Mouse (Mus musculus) spleen, adult 2 months (tissue): ENCODE results near the gene Trex1. TPM values are rescaled to one million over a fixed set of nuclear protein-coding genes. Genes with fewer than 3 reads are reported as not detected.

Experiments
- DNase-seq, 2 experiments: peaks; one replicate each; pipeline versions ENCODE4 v3.0.0 to v3.0.0-alpha.2; 2012 to 2021; ENCODE audit warnings: low spot score in 2 of 2, low read depth in 1 of 2
- H3K27ac ChIP-seq: fragments of 200-500 bp; 2 replicates; pipeline ENCODE4 v1.5.1; 2012; ENCODE audit warnings: low read length, inconsistent platforms; ENCODE audit not compliant: insufficient read depth
- H3K27me3 ChIP-seq: fragments of 200-500 bp; 2 replicates; pipeline ENCODE4 v1.6.1; 2012; ENCODE audit warnings: mild to moderate bottlenecking, moderate library complexity, low read length, inconsistent platforms; ENCODE audit not compliant: control insufficient read depth, insufficient read depth
- H3K36me3 ChIP-seq: fragments of 200-500 bp; 2 replicates; pipeline ENCODE4 v1.6.1; 2012; ENCODE audit warnings: mild to moderate bottlenecking, low read length, inconsistent platforms; ENCODE audit not compliant: control insufficient read depth, insufficient read depth
- H3K4me1 ChIP-seq: fragments of 200-500 bp; 2 replicates; pipeline ENCODE4 v1.6.1; 2011; ENCODE audit warnings: inconsistent platforms; ENCODE audit not compliant: control insufficient read depth, insufficient read depth, insufficient read length
- H3K4me3 ChIP-seq: fragments of 200-500 bp; 2 replicates; pipeline ENCODE4 v1.5.1; 2011; ENCODE audit warnings: mild to moderate bottlenecking, inconsistent platforms; ENCODE audit not compliant: insufficient read depth, insufficient read length; ENCODE audit errors: extremely low read depth
- CTCF ChIP-seq: fragments of 200-500 bp; IDR thresholded peaks from 2 replicates; pipeline ENCODE4 v1.5.1; 2011; ENCODE audit warnings: mild to moderate bottlenecking, inconsistent platforms; ENCODE audit not compliant: insufficient read depth, insufficient read length, insufficient replicate concordance; ENCODE audit errors: extremely low read depth
- POLR2A ChIP-seq: fragments of 200-500 bp; IDR thresholded peaks from 2 replicates; pipeline ENCODE4 v1.6.1; 2011; ENCODE audit warnings: low read depth, low read length, inconsistent platforms
- WGBS: fragments of 180-500 bp; shearing (Covaris S2); methylation state at CpG from one replicate; pipeline ENCODE4 v1.1.7; 2018; 5-methylcytosine and 5-hydroxymethylcytosine counted together
- polyA plus RNA-seq: library from polyadenylated mRNA; depleted of rRNA; stranded (reverse); fragments of >200 nt; gene quantifications from 2 replicates; pipeline ENCODE4 v1.2.3, GENCODE M21; 2012

The Trex1 gene
- polyA plus RNA-seq, 1 experiment, result 137 TPM

GRCm38 (mm10) chr9:109046306-109046705 lies 13.2 kb downstream of the Trex1 start:
- H3K36me3 ChIP-seq, result peaks cover 4% of the 10 kb centered on the region; the same call in 1 of the 2 replicates
- no peak for TF ChIP-seq POLR2A
- peak; percentile 73; the same call in 1 of the 2 replicates for TF ChIP-seq CTCF
- peaks cover 12% of the 10 kb centered on the region; the same call in 1 of the 2 replicates for H3K4me1 ChIP-seq
- no peaks in the 10 kb centered on the region for H3K27me3 ChIP-seq
- 40% methylated on average over 5 of the region's 5 CpGs for WGBS
- no peak overlapping the region for H3K27ac ChIP-seq
- peak in 1 of 2 experiments; percentile 82 for DNase-seq
- no peak overlapping the region for H3K4me3 ChIP-seq

DNA sequence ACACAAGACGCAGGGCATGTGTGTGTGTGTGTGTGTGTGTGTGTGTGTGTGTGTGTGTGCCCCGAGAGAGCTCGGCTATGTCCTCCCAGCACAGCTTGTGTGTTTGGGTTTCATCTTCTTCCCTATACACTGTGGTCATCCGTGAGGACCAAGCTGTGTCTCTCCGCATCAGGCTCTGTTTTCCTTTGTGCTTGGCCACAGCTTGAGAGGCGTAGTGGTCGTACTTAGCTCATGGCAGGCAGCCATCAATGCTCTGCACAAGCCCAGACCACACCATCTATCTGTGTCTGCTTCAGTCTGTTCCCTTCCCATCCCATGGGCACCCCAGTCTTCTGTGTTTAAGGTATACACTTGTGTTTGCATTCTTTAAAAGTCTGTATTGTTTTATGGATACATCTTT lies 18.2 kb downstream of the Trex1 start:
- no peak for TF ChIP-seq CTCF
- Histone ChIP-seq H3K27ac (no peak overlapping the region), H3K4me3 (no peak overlapping the region), H3K36me3 (peaks cover 1% of the 10 kb centered on the region; the same call in 1 of the 2 replicates), H3K4me1 (peaks cover 18% of the 10 kb centered on the region; the same call in 1 of the 2 replicates), H3K27me3 (no peaks in the 10 kb centered on the region)
- no peak for DNase-seq
- WGBS, result 85% methylated on average over 7 of the region's 7 CpGs

DNA sequence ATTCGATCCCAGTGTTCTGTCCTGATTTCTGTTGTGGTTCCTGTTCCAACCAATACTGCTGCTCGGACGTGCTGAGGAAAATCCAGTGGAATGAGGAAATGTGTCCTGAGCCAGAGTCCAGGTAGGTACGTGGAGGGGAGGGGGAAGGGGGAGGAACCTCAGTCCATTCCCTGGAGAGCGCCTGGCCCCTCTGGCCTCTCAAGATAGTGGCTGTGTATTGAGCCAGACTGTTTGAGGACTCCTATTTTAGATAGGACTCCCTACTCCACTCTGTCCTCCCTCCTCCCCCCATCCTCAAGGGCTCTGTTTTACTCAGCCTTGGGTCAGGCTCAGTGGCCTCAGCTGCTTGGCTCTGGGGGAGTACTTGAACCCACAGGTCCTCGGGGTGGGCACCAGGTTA lies 18.6 kb downstream of the Trex1 start:
- WGBS, result 76% methylated on average over 6 of the region's 6 CpGs
- no peak for TF ChIP-seq CTCF
- no peak for TF ChIP-seq POLR2A
- no peak overlapping the region for H3K4me3 ChIP-seq
- H3K27ac ChIP-seq, result no peak overlapping the region
- H3K36me3 ChIP-seq, result peaks cover 1% of the 10 kb centered on the region; the same call in 1 of the 2 replicates
- no peak for DNase-seq
- H3K27me3 ChIP-seq, result no peaks in the 10 kb centered on the region
- peaks cover 18% of the 10 kb centered on the region; the same call in 1 of the 2 replicates for H3K4me1 ChIP-seq

DNA sequence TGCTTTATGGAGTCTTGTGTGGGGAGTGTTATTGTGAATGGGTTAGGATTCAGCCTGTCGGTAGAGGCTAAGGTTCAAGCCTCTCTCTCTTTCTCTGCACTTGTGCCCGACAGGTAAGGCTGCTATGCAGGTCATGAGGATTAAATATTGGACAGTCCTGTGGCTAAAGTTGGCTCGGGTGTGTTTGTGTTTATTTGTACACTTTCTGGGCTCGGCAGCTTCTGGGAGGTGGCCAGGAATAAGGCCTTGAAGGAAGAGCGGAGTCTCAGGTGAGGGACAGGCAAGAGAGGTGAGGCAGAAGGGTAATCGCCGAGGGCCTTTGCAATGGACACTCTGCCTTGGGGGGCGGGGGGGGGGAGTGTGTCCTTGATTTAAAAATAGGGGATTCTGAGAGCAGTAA lies 19.3 kb downstream of the Trex1 start:
- no peaks in the 10 kb centered on the region for H3K27me3 ChIP-seq
- WGBS, result 85% methylated on average over 8 of the region's 8 CpGs
- no peaks in the 10 kb centered on the region for H3K36me3 ChIP-seq
- DNase-seq, result no peak
- no peak overlapping the region for H3K27ac ChIP-seq
- H3K4me1 ChIP-seq, result peaks cover 18% of the 10 kb centered on the region; the same call in 1 of the 2 replicates
- H3K4me3 ChIP-seq, result no peak overlapping the region
- TF ChIP-seq CTCF (no peak), POLR2A (no peak)

DNA sequence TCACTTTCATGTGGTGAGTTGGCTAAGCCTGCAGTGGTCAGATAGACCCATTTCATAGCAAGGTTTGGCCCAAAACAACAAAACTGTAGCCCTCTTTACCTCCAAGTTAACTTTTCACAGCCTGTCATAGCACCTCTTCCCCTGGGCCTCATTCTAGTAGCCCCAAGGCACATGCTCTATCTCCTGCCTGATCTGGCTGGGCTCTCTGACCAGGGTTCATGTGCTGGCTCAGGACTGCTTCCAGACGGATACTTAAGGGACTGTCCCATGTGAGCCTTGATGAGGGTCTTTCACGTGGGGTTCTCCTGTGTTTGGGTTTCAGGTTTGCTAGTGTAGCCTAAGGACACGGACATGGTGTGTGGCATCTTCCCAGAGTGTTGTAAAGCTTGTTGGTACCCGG lies 19.9 kb downstream of the Trex1 start:
- Histone ChIP-seq H3K27ac (no peak overlapping the region), H3K27me3 (no peaks in the 10 kb centered on the region), H3K4me3 (peak overlapping the region; percentile 92; the same call in 1 of the 2 replicates), H3K36me3 (no peaks in the 10 kb centered on the region), H3K4me1 (peaks cover 18% of the 10 kb centered on the region; the same call in 1 of the 2 replicates)
- TF ChIP-seq POLR2A, result no peak
- TF ChIP-seq CTCF, result no peak
- no peak for DNase-seq
- 76% methylated on average over 4 of the region's 4 CpGs for WGBS

GRCm38 (mm10) chr9:109038901-109039364 lies 20.6 kb downstream of the Trex1 start:
- Histone ChIP-seq H3K4me3 (peak overlapping the region; percentile 92), H3K27ac (peak overlapping the region; percentile 84), H3K36me3 (no peaks in the 10 kb centered on the region), H3K4me1 (peaks cover 18% of the 10 kb centered on the region; the same call in 1 of the 2 replicates), H3K27me3 (no peaks in the 10 kb centered on the region)
- DNase-seq, result peak in 1 of 2 experiments; percentile 20
- WGBS, result 18% methylated on average over 8 of the region's 8 CpGs
- TF ChIP-seq POLR2A (no peak), CTCF (no peak)
